Mouse (Mus musculus) liver, embryonic 14.5 days (tissue): ENCODE results near the gene Nid2.

Experiments used
- CTCF ChIP-seq: IDR thresholded peaks from 2 replicates; pipeline ENCODE4 v1.5.1; 2016; ENCODE audit warnings: antibody characterized with exemption, low read depth, control low read depth
- EP300 ChIP-seq: IDR thresholded peaks from 2 replicates; pipeline ENCODE4 v1.6.1; 2016; ENCODE audit warnings: antibody characterized with exemption, low read depth

DNA sequence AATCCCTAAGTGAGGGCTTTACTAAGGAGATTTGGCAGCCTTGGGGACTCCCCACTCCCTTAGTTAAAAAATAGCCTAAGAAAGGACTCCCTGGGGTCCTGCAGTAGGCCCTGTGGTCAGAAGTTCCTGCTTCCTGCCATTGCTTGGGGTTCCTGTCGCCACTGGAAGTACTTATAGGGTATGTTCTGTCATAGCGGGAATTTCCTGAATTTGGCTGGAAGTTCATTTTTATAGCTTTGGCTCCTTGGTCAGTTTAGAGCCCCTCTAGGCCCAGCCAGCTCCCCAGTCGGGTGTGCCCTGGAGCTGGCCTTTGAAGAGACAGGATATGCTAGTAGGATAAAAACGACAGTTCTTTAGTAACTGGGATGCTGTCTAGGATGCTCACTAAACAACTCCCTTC is 43.8 kb downstream of the Nid2 start:
- TF ChIP-seq CTCF: no peak
- TF ChIP-seq EP300: no peak
